Mouse (Mus musculus) bone marrow, adult 2 months (tissue): ENCODE results near the gene Prkd2.

Experiments
- CTCF ChIP-seq: fragments of 200-500 bp; IDR thresholded peaks from 2 replicates; pipeline ENCODE4 v1.5.1; 2011; ENCODE audit warnings: low read length, control low read depth; ENCODE audit not compliant: control insufficient read depth, insufficient read depth
- POLR2A ChIP-seq: fragments of 200-500 bp; IDR thresholded peaks from 2 replicates; pipeline ENCODE4 v1.6.1; 2011; ENCODE audit warnings: low read depth, mild to moderate bottlenecking, control low read depth, low read length, borderline replicate concordance; ENCODE audit not compliant: control insufficient read depth

GRCm38 (mm10) chr7:16892352-16892730 is 49.6 kb downstream of the Prkd2 start:
- 0 out of 2 replicates have a peak, but pooled peaks have one; percentile 8 for TF ChIP-seq CTCF
- no peak for TF ChIP-seq POLR2A
